Mouse (Mus musculus) adrenal gland, adult 2 months (tissue): ENCODE measurements at regions not wholly inside any gene's neighbourhood (a gene's known extent, or its start where the extent isn't known, plus 50 kb on each side); places are given as distances from the start of the nearest gene placed in this dataset.
A peak's percentile ranks its signal among the peaks of the same experiment; 100 is the strongest.

Experiments used
- DNase-seq: peaks from one replicate; pipeline ENCODE4 v3.0.0; 2021

GRCm38 (mm10) chr4:28523343-28523742 is 289.6 kb upstream of the Epha7 start:
- DNase-seq: no peak

GRCm38 (mm10) chr4:28542218-28542617 is 270.7 kb upstream of the Epha7 start:
- DNase-seq: no peak

- no peak for DNase-seq
Measured at GRCm38 (mm10) chr4:28542696-28543328, 270.1 kb upstream of the Epha7 start.

DNA sequence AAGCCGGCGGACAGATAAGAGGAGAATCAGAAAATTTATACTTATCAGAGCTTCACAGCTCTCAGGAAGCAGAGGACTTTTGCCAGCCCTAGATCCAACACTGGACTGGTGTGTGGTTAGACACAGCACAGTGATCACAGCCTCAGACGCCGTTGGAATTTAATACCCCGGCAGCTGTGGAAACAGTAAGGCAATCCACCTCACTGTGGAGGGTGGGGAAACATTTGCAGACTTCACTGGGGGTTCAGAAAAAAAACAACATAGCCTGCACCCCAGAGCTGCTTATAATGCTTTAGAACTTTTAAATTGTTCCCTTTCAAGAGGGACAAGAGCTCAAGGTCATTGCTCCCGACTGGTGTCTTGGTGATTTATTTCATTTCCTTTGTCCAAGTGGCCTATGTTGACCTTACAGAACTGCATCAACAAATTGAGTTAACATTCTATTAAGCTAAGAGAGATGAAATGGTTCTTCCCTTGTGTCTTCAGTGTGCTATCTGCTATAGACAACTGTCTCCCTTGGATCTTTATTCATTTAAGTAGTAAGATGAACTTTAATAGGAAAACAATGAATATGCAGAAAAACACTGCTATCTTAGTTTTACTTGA is 264.6 kb upstream of the Epha7 start:
- DNase-seq: peak; percentile 13

GRCm38 (mm10) chr4:28571092-28571770 is 241.7 kb upstream of the Epha7 start:
- DNase-seq: no peak

DNA sequence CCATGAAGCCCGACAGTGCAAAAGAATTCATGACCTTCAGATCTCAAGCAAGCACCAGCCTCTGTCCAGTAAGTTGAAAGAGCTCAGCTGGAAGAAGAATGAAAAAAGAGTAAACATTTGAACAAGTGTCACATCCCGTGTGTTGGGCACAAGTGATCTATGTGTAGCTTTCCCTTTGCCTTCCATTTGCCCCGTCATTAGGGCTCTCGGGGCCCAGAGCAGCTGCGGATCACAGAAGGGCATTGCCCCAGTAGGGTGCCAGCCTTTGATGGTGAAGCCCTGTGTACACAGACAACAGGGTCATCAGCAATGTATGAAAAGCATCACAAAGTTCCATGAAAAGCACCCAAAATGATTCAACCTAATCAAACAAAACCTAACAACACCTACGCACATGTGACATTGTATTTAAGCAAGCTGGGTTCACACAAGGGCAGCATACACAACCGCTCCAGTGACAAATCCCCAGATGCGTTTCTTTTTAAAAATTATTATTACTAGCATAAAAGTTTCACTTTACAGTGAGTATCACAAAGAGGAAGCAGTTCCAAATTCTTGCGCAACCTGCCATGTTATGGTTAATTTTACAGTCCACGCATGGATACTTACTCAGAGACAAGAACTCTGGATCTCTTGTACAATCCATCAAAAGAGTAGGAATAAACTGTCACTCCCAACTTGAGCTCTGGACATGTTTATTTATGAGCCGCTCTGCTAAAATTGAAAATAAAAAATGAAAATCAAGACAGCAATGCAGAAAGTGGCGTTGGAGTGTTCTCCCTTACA is 224.0 kb upstream of the Epha7 start:
- DNase-seq: no peak
